In genomic region chr5:21785776-21786175, GRCm38 (mm10) we compare ENCODE assay signal across 8 mouse cellular contexts. TPM values are rescaled to one million over a fixed set of nuclear protein-coding genes. Genes with fewer than 3 reads are reported as not detected.
A peak's percentile ranks its signal among the peaks of the same experiment; 100 is the strongest.
DNase-seq lines count a peak whose midpoint lies in the region; ATAC-seq and TF ChIP-seq lines count a peak whose summit lies in the region.

No protein-coding gene starts in this region.

- H3K27me3 ChIP-seq in megakaryocyte, embryonic 14.5 days (replicated peaks), result no peaks in the 10 kb centered on the region
- no peaks in the 10 kb centered on the region for H3K27me3 ChIP-seq in hindbrain, postnatal 0 days (ENCODE audit: insufficient read depth, low read length)
- H3K27me3 ChIP-seq in neural tube, embryonic 15.5 days (replicated peaks), result no peaks in the 10 kb centered on the region

- H3K27ac ChIP-seq in hindbrain, postnatal 0 days, result no peak overlapping the region
- no peak overlapping the region for H3K27ac ChIP-seq in neural tube, embryonic 15.5 days (replicated peaks)

- no peak for ATAC-seq in megakaryocyte, adult 5-6 weeks (ENCODE audit: poor library complexity, severe bottlenecking)
- ATAC-seq in hindbrain, postnatal 0 days, result no peak
- ATAC-seq in neural tube, embryonic 15.5 days (ENCODE audit: low FRiP score), result no peak

- no peak for TF ChIP-seq CTCF in hindbrain, postnatal 0 days (IDR thresholded peaks at IDR 0.05; ENCODE audit: low read depth)

- DNase-seq in c-Kit-positive CD71-positive TER-119-positive erythroid progenitor cells, embryonic 14.5 days (ENCODE audit: low spot score), result peak; percentile 32
- DNase-seq in hindbrain, postnatal 0 days (ENCODE audit: low spot score), result no peak
- DNase-seq in retina, postnatal 1 day, result no peak
- DNase-seq in spleen, postnatal 36 days (ENCODE audit: low spot score in 2 of 2), result no peak
- DNase-seq in frontal cortex, postnatal 14 days (ENCODE audit: low spot score in 2 of 2), result no peak

- H3K4me1 ChIP-seq in megakaryocyte, embryonic 14.5 days, result peaks cover 33% of the 10 kb centered on the region
- peaks cover 9% of the 10 kb centered on the region for H3K4me1 ChIP-seq in hindbrain, postnatal 0 days (ENCODE audit: insufficient read depth, low read length)
- peaks cover 37% of the 10 kb centered on the region for H3K4me1 ChIP-seq in neural tube, embryonic 15.5 days

- H3K4me2 ChIP-seq in hindbrain, postnatal 0 days (ENCODE audit: low read depth, low read length), result peak overlapping the region; percentile 83; the same call in 1 of the 2 replicates
- peak overlapping the region; percentile 97 for H3K4me2 ChIP-seq in neural tube, embryonic 15.5 days

- H3K9me3 ChIP-seq in megakaryocyte, embryonic 14.5 days, result no peaks in the 10 kb centered on the region
- H3K9me3 ChIP-seq in hindbrain, postnatal 0 days (ENCODE audit: low read length), result no peaks in the 10 kb centered on the region
- H3K9me3 ChIP-seq in neural tube, embryonic 15.5 days (replicated peaks), result no peaks in the 10 kb centered on the region

- no peak overlapping the region for H3K9ac ChIP-seq in hindbrain, postnatal 0 days (replicated peaks; ENCODE audit: low read length)
- H3K9ac ChIP-seq in neural tube, embryonic 15.5 days (replicated peaks), result no peak overlapping the region

- WGBS in hindbrain, postnatal 0 days, result 75% methylated on average over 7 of the region's 7 CpGs
- WGBS in neural tube, embryonic 15.5 days, result 80% methylated on average over 7 of the region's 7 CpGs

- H3K4me3 ChIP-seq in megakaryocyte, embryonic 14.5 days (replicated peaks), result peak overlapping the region; percentile 99
- H3K4me3 ChIP-seq in hindbrain, postnatal 0 days (ENCODE audit: low read length), result no peak overlapping the region
- no peak overlapping the region for H3K4me3 ChIP-seq in neural tube, embryonic 15.5 days (replicated peaks)

- H3K36me3 ChIP-seq in megakaryocyte, embryonic 14.5 days (replicated peaks; ENCODE audit: low read length), result peaks cover 43% of the 10 kb centered on the region
- peaks cover 21% of the 10 kb centered on the region for H3K36me3 ChIP-seq in hindbrain, postnatal 0 days (ENCODE audit: insufficient read depth, low read length)
- H3K36me3 ChIP-seq in neural tube, embryonic 15.5 days, result peaks cover 22% of the 10 kb centered on the region

RNA-seq across cellular contexts. Expression of gene Psmc2, which starts 0.7 kb away (rescaled TPM):
- polyA plus RNA-seq in megakaryocyte, embryonic 14.5 days (2012; ENCODE audit: insufficient read depth, low replicate concordance), result 9.0 TPM in 1 of 2 replicates, not detected in the other
- 87.2 and 99.0 TPM in 2 replicates for total RNA-seq in megakaryocyte, adult 5-6 weeks (2015)
- total RNA-seq in megakaryocyte, adult 5-6 weeks (2017), result 71.2 and 76.6 TPM in 2 replicates
- 28.3 and 36.9 TPM in 2 replicates for total RNA-seq in hindbrain, postnatal 0 days (2014; rRNA removed)
- 185 and 186 TPM in 2 replicates for polyA plus RNA-seq in hindbrain, postnatal 0 days (2015; fragmentation: Nextera tagmentation; extraction: Ambion mirVana)
- polyA plus RNA-seq in neural tube, embryonic 15.5 days (2015; fragmentation: Nextera tagmentation; extraction: Ambion mirVana), result 186 and 189 TPM in 2 replicates

RNA-seq across cellular contexts. Expression of gene Dnajc2, which starts 0.7 kb away (rescaled TPM):
- polyA plus RNA-seq in megakaryocyte, embryonic 14.5 days (2012; ENCODE audit: insufficient read depth, low replicate concordance), result 26.1 and 38.7 TPM in 2 replicates
- total RNA-seq in megakaryocyte, adult 5-6 weeks (2015), result 51.2 and 64.5 TPM in 2 replicates
- 80.0 and 85.3 TPM in 2 replicates for total RNA-seq in megakaryocyte, adult 5-6 weeks (2017)
- total RNA-seq in hindbrain, postnatal 0 days (2014; rRNA removed), result 14.5 and 20.0 TPM in 2 replicates
- polyA plus RNA-seq in hindbrain, postnatal 0 days (2015; fragmentation: Nextera tagmentation; extraction: Ambion mirVana), result 69.8 and 70.7 TPM in 2 replicates
- polyA plus RNA-seq in neural tube, embryonic 15.5 days (2015; fragmentation: Nextera tagmentation; extraction: Ambion mirVana), result 69.9 and 77.8 TPM in 2 replicates

RNA-seq across cellular contexts. Expression of gene Pmpcb, which starts 48.8 kb away (rescaled TPM):
- polyA plus RNA-seq in megakaryocyte, embryonic 14.5 days (2012; ENCODE audit: insufficient read depth, low replicate concordance), result 10.3 and 19.0 TPM in 2 replicates
- total RNA-seq in megakaryocyte, adult 5-6 weeks (2015), result 57.5 and 62.6 TPM in 2 replicates
- total RNA-seq in megakaryocyte, adult 5-6 weeks (2017), result 64.2 and 65.4 TPM in 2 replicates
- total RNA-seq in hindbrain, postnatal 0 days (2014; rRNA removed), result 58.9 and 128 TPM in 2 replicates
- polyA plus RNA-seq in hindbrain, postnatal 0 days (2015; fragmentation: Nextera tagmentation; extraction: Ambion mirVana), result 64.9 and 65.2 TPM in 2 replicates
- 68.2 and 74.6 TPM in 2 replicates for polyA plus RNA-seq in neural tube, embryonic 15.5 days (2015; fragmentation: Nextera tagmentation; extraction: Ambion mirVana)

Comparison
In these comparisons a context has a peak if more than half of its experiments do, and no peak if none do; other contexts are left out.
1. RNA of gene Psmc2, which starts 0.7 kb away (polyA plus RNA-seq): 186 to 189 TPM in neural tube, embryonic 15.5 days and 185 to 186 TPM in hindbrain, postnatal 0 days; 9.0 TPM in megakaryocyte, embryonic 14.5 days; every median in the first group is over 10 times any median in the second.